Comparison of ENCODE assay signal across 19 mouse cellular contexts in genomic region chr9:102437641-102438040, GRCm38 (mm10).
A peak's percentile ranks its signal among the peaks of the same experiment; 100 is the strongest.
DNase-seq lines count a peak whose midpoint lies in the region; ATAC-seq and TF ChIP-seq lines count a peak whose summit lies in the region.
"Had no signal": no experiment of that assay in that cellular context is flagged by ENCODE, and none has a peak within 500 bp of the region (broad histone marks: within the 10 kb centered on the region; RNA-seq: fewer than 3 reads in every experiment).

No protein-coding gene starts in this region.

- no peaks in the 10 kb centered on the region for H3K27me3 ChIP-seq in heart, embryonic 11.5 days (ENCODE audit: control insufficient read depth, insufficient read depth, low read length)
- H3K27me3 ChIP-seq in G1E (ENCODE audit: insufficient read depth, low read length), result no peaks in the 10 kb centered on the region
- peaks cover 18% of the 10 kb centered on the region; the same call in 1 of the 2 replicates for H3K27me3 ChIP-seq in hindbrain, embryonic 13.5 days
- H3K27me3 ChIP-seq: embryonic facial prominence, embryonic 12.5 days; forebrain, embryonic 12.5 days had no signal

- no peaks in the 10 kb centered on the region for H3K9me3 ChIP-seq in heart, embryonic 11.5 days (replicated peaks; ENCODE audit: control insufficient read depth, low read length)
- peaks cover 66% of the 10 kb centered on the region for H3K9me3 ChIP-seq in G1E (replicated peaks)
- no peaks in the 10 kb centered on the region for H3K9me3 ChIP-seq in hindbrain, embryonic 13.5 days
- H3K9me3 ChIP-seq: embryonic facial prominence, embryonic 12.5 days; forebrain, embryonic 12.5 days; heart, embryonic 13.5 days; hindbrain, embryonic 10.5 days; hindbrain, embryonic 15.5 days had no signal

- no peak for ATAC-seq in heart, embryonic 11.5 days (replicated peaks; ENCODE audit: insufficient number of reproducible peaks, low FRiP score, low TSS enrichment)
- no peak for ATAC-seq in G1E (ENCODE audit: extremely low read depth, insufficient number of reproducible peaks, low FRiP score, poor library complexity, severe bottlenecking)
- ATAC-seq in hindbrain, embryonic 13.5 days (ENCODE audit: low FRiP score), result no peak
- ATAC-seq: forebrain, embryonic 16.5 days; intestine, embryonic 16.5 days had no signal

- no peak overlapping the region for H3K4me3 ChIP-seq in heart, embryonic 11.5 days (ENCODE audit: low read depth, low read length)
- H3K4me3 ChIP-seq in G1E (ENCODE audit: low read depth, low read length), result 0 out of 2 replicates have a peak overlapping the region, but pooled peaks have one; percentile 18
- no peak overlapping the region for H3K4me3 ChIP-seq in hindbrain, embryonic 13.5 days
- H3K4me3 ChIP-seq: embryonic facial prominence, embryonic 12.5 days; forebrain, embryonic 12.5 days; heart, embryonic 13.5 days; hindbrain, embryonic 10.5 days; hindbrain, embryonic 15.5 days had no signal

- no peaks in the 10 kb centered on the region for H3K36me3 ChIP-seq in heart, embryonic 11.5 days (ENCODE audit: control insufficient read depth, insufficient read depth, low read length)
- H3K36me3 ChIP-seq in G1E (replicated peaks), result no peaks in the 10 kb centered on the region
- H3K36me3 ChIP-seq in hindbrain, embryonic 13.5 days, result no peaks in the 10 kb centered on the region
- H3K36me3 ChIP-seq: embryonic facial prominence, embryonic 12.5 days; forebrain, embryonic 12.5 days; heart, embryonic 13.5 days; hindbrain, embryonic 10.5 days; hindbrain, embryonic 15.5 days had no signal

- WGBS in heart, embryonic 11.5 days (ENCODE audit: insufficient replicate concordance), result 71% methylated on average over 3 of the region's 3 CpGs
- 87% methylated on average over 3 of the region's 3 CpGs for WGBS in hindbrain, embryonic 13.5 days

- no peak overlapping the region for H3K27ac ChIP-seq in heart, embryonic 11.5 days (ENCODE audit: low read depth, low read length)
- H3K27ac ChIP-seq in hindbrain, embryonic 13.5 days, result no peak overlapping the region
- H3K27ac ChIP-seq: embryonic facial prominence, embryonic 12.5 days; forebrain, embryonic 12.5 days; heart, embryonic 13.5 days; hindbrain, embryonic 10.5 days; hindbrain, embryonic 15.5 days had no signal

- no peak overlapping the region for H3K9ac ChIP-seq in heart, embryonic 11.5 days (ENCODE audit: low read depth, low read length)
- H3K9ac ChIP-seq in hindbrain, embryonic 13.5 days, result no peak overlapping the region
- H3K9ac ChIP-seq: embryonic facial prominence, embryonic 12.5 days; forebrain, embryonic 12.5 days; heart, embryonic 13.5 days; hindbrain, embryonic 15.5 days had no signal

- no peak for TF ChIP-seq CTCF in G1E (IDR thresholded peaks at IDR 0.05; ENCODE audit: low read depth, low read length)

- H3K4me1 ChIP-seq in heart, embryonic 11.5 days (ENCODE audit: control insufficient read depth, insufficient read depth, low read length), result no peaks in the 10 kb centered on the region
- no peaks in the 10 kb centered on the region for H3K4me1 ChIP-seq in G1E (ENCODE audit: insufficient read depth, low read depth, low read length)
- peaks cover 4% of the 10 kb centered on the region; the same call in 1 of the 2 replicates for H3K4me1 ChIP-seq in hindbrain, embryonic 13.5 days (replicated peaks)
- H3K4me1 ChIP-seq: embryonic facial prominence, embryonic 12.5 days; forebrain, embryonic 12.5 days; heart, embryonic 13.5 days; hindbrain, embryonic 10.5 days; hindbrain, embryonic 15.5 days had no signal

- H3K4me2 ChIP-seq in heart, embryonic 11.5 days, result no peak overlapping the region
- H3K4me2 ChIP-seq in hindbrain, embryonic 13.5 days, result no peak overlapping the region
- H3K4me2 ChIP-seq: embryonic facial prominence, embryonic 12.5 days; forebrain, embryonic 12.5 days; heart, embryonic 13.5 days; hindbrain, embryonic 15.5 days had no signal

- peak; percentile 96 for DNase-seq in heart, adult 11 months
- DNase-seq in heart, postnatal 4 days, result no peak
- DNase-seq in heart, adult 9 months (ENCODE audit: low spot score in 2 of 2), result peak; percentile 31 to 47
- DNase-seq in G1E (ENCODE audit: low spot score), result no peak
- peak; percentile 34 for DNase-seq in brain, adult 2 months (ENCODE audit: low read depth, low spot score)
- DNase-seq in Muller cell, postnatal 12 days (ENCODE audit: inconsistent ontology term), result no peak
- DNase-seq: adrenal gland, postnatal 10 days; cerebellum, adult 11-12 months; cerebellum, adult 9-10 months; kidney, adult 2 months had no signal

Comparison
In these comparisons a context has a peak if more than half of its experiments do, and no peak if none do; other contexts are left out.
1. DNase-seq: peak in heart, adult 11 months (single experiment), heart, adult 9 months (2 of 2) and brain, adult 2 months (single experiment); none in heart, postnatal 4 days (single experiment), G1E (single experiment) and Muller cell, postnatal 12 days (single experiment).